Mouse (Mus musculus) A20 (cell line): ENCODE results near the gene Znrd1as.
A peak's percentile ranks its signal among the peaks of the same experiment; 100 is the strongest.

ENCODE experiments used
- DNase-seq: peaks from one replicate; pipeline ENCODE4 v3.0.0-alpha.2; 2011; ENCODE audit warnings: low read depth, low spot score

Gene Znrd1as

DNA sequence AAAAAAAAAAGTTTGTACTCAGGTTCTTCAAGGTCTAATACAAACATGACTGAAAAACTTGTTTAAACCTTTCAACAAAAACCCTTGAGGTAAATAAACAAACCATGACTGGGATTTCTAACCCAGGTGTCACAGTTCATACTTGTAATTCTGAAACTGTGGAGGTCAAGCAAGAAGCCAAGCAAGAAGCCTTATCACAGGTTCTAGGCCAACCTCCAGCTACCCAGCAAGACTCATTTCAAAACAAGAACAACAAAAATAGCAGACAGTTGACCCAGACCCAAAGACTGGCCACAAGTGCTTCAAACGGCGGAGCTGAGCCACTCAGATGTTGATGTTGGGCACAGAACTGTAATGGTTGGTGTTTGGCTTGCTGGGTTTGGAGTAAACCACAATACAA lies 36.1 kb downstream of the Znrd1as start:
- DNase-seq: peak; percentile 86

DNA sequence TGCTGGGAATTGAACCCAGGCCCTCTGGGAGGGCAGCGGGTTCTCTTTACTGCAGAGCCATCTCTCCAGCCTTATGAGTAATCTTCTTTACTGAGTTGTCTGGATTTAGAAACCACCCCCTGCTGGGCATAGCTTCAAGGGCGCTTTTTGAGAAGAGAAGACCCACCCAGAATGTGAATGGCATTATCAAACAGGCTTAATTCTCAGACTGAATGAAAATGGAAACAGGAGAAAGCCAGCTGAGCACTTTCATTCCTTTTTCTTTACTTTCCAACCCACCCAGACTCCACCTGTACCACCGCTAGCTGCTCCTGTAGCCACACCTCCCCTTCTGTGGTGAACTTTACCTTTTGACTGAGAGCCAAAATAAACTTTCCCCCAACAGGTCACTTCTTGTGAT lies 37.1 kb downstream of the Znrd1as start:
- peak; percentile 50 for DNase-seq

DNA sequence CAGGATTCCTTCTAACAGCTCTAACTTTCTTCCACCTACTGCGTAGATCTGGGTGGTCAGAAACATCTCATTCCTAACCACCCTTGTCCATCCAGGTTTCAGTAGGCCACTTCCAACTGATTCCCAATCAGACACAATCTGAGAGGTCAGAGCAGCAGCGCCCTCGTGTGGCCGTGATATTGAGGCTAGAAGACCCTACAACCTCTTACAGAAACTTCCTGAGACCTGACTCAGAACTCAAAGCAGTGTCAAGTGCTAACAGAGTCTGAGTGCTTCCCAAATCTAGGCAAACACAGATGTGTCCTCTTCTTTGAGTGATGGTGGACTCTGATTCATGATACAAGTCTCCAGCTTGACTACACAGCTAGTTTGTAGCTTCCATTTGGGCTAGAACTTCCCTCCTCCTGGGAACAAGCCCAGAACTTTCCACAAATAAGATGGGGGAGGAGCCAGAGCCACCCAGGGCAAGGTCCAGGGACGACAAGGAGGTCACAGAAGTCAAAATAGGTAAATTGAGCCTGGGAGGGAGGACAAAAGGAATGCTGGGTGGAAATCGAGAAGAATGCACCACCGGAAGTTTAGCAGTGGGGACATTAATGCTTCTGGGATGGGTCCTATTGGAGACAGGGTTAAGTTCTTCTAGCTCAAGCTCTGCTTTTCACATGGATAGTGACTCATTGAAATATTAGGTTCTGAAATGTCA lies 38.8 kb downstream of the Znrd1as start:
- peak; percentile 74 for DNase-seq

DNA sequence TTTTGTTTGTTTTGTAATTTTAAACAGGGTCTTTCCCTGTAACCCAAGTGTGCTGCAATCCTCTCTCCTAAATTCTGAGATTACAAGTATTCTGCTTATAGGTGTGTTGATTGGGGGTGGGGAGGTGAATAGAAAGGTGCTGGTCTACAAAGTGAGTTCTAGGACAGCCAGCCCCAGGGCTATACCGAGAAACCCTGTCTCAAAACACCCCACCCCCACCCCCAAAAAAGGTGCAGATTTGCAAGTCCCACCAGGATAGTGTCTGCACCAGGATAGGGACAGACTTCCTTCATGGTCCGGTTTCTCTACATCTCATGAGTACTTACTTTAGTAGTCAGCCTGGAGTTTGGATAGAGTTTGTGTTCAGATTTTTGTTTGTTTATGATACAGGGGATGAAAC lies 40.1 kb downstream of the Znrd1as start:
- no peak for DNase-seq

DNA sequence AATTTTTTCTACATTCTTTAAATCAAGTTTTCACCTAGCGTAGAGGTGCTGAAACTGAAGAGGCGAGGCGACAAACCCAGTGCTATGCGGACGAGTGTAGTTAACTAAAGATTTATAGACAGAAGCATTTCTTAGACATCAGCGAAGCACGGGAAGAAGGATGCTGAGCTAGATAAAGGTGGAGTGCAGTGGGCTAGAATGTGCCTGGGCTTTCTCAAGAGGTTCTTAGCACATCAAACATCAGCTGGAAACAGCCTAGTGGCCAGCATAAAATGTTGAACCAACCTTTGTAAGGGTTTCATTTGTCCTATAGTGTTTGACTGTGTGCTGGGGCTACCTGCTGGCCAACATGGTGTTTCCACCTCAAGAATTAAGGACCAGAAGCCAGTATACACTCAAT lies 42.5 kb downstream of the Znrd1as start, which contains the start of gene Zfp57:
Gene Zfp57, plus strand, starts transcription at position 301 of the 400 bp plus-strand sequence.
- no peak for DNase-seq

DNA sequence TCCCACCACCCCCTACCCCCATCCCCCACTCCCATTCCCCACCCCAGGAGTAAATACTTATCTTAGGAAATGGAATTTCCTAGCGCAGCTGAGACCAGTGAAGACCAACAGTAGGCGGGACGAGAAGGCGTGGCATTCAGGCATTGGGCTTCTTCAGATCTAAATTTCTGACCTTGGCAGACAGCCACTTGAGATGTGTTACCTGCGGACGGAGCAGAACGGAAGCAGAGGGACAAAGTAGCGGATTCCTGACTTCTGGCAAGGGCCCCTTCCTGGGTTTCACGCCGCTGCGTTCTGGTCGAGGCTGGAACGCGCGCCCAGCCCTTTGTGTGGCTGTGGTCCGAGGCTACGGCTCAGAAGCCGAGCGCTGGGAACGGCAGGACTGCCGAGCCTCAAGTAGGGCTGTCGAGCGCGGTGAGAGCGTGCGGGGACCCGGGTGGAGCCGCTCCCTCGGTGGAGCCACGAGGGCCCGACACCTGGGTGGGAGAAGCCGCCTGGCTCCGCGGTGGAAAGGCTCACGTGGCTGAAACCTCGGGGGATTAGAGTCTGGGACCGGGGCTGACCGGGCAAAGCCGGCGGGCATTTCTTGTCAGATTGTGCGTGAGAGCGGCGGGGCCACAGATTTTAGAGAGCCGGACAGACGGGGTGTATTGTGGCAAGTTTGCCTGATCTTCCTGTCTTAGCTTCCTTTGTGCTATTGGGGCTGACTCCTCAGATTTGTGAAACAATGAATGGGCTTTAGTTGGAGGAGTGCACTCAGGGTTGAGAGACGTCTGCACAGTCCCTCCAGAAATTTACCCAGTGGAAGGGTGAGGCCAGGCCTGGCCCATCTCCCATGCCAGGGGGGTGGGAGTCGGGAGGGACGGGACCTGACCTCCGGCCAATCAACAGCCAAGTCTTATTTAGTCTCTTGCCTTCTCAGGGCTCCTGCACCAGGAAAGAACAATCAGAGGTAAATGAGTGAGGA lies 44.3 kb downstream of the Znrd1as start:
- DNase-seq: no peak

DNA sequence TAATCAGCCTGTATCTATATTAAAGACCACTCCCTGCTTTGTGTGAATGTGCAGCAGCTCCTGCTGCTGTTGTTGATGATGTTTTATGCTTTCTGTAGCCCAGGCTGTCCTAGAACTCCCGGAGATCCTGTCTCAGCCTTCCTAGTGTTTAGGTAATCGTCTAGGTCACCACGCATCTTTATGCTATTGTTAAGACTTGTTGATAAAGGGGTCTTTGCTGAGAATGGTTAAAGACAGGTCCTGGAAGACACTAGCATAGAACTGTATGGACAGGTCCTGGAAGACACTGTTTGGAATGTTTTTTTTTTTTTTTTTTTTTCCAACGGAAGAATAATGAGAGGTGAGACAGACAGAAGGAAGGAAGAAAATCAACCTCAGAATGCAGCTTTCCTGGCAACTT lies 45.0 kb downstream of the Znrd1as start:
- no peak for DNase-seq

DNA sequence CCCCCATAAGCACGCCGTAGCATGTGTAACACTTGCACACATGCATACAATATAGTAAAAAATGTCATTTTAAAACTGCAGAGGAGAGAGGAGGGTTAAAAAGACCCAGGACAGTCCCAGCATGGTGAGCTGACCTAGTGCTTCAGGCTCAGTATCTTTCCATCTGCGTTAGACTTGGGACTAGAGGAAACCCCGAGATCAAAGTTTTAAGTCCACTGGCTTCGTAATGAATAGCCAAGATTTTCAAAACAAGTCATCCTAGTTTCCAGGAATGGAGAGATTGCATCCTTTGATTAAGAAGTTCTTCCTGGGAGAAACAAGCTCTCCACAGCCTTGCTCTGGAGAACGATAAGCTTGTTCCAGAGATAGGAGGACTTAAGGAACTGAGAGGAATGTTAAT lies 49.8 kb downstream of the Znrd1as start:
- DNase-seq: no peak

DNA sequence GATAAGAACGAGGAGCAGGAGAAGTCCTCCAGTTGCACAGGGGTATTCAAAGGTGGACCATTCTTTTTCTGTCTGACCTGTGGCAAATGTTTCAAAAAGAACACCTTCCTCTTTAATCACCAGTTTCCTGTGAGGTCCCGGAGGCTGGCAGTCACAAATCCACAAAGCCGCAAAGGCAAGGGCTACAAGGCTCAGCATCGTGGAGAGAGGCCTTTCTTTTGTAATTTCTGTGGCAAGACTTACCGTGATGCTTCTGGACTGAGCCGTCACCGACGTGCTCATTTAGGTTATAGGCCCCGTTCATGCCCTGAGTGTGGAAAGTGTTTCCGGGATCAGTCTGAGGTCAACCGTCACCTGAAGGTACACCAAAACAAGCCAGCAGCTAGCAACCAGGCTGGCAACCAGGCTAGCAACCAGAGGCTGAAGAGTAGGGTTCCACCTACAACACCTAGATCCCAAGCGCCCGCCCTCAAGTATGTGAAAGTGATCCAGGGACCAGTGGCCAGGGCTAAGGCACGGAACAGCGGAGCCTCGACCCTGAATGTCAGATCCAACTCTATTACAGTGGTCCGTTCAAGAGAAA lies 51.2 kb downstream of the Znrd1as start:
- no peak for DNase-seq

DNA sequence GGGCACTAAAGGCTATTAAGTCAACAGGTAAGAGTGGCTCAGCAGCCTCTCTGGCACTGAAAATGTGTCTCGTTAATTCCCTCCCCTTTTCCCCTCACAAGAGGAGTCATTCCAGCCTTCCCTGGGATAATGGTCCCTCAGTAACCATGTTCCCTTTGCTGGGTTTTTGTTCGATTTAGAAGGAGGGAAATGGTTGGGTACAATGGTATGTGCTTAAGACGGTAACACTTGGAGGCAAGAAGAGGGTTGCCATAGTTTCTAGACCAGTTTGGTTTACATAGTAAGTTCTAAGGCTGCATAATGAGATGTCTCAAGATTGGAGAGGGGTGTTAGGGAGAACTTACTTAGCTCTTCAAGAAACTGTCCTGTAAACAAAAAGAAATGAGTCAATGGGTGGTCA lies 53.3 kb downstream of the Znrd1as start:
- DNase-seq: no peak

DNA sequence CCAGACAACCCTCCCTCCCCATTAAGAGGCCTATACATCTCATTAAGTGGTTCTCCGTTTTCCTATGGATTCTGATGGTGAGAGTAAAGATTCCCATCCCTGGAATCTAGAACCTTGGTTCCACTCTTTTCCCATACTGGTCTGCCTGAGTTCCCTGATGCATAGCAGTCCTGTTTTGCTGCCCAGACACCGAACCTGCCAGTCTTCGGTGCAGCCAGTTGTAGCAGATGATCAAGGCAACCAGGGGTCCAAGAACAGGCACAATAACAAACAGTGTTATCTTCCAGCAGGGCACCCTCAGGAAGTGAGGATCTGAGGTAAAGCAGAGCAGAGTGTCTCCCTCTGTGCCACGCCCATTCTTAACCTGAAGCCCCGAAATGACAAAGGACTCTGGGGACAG lies 53.7 kb downstream of the Znrd1as start:
- no peak for DNase-seq
